Mouse (Mus musculus): ENCODE measurements at regions not wholly inside any gene's neighbourhood (a gene's known extent, or its start where the extent isn't known, plus 50 kb on each side); places are given as distances from the start of the nearest gene placed in this dataset.

- Histone ChIP-seq H3K9ac (ENCODE audit: low read depth, low read length) (no peak overlapping the region), H3K79me2 (ENCODE audit: control insufficient read depth, insufficient read depth, low read length) (no peaks in the 10 kb centered on the region), H3K27me3 (ENCODE audit: control insufficient read depth, insufficient read depth, low read length) (no peaks in the 10 kb centered on the region), H3K27ac (replicated peaks; ENCODE audit: insufficient read depth, low read depth, low read length) (no peak overlapping the region), H3K4me1 (ENCODE audit: control insufficient read depth, insufficient read depth, low read length) (no peaks in the 10 kb centered on the region), H3K4me3 (ENCODE audit: insufficient read depth, low read depth, low read length) (no peak overlapping the region), H3K36me3 (ENCODE audit: control insufficient read depth, insufficient read depth, low read length) (no peaks in the 10 kb centered on the region)
- WGBS, result 77% methylated on average over 6 of the region's 6 CpGs
- no peak for TF ChIP-seq POLR2A (IDR thresholded peaks at IDR 0.05; ENCODE audit: extremely low read depth, insufficient read depth, low read length)
- no peak for TF ChIP-seq CTCF (IDR thresholded peaks at IDR 0.05; ENCODE audit: low read depth, low read length)
- peak; percentile 34 for DNase-seq (ENCODE audit: extremely low read depth, low read depth, low spot score)
These were observed 195.8 kb upstream of the Fermt1 start for GRCm38 (mm10) chr2:133141341-133142035.

GRCm38 (mm10) chr2:133152461-133152860 lies 206.8 kb upstream of the Fermt1 start:
- TF ChIP-seq CTCF (IDR thresholded peaks at IDR 0.05; ENCODE audit: low read depth, low read length) (no peak), POLR2A (IDR thresholded peaks at IDR 0.05; ENCODE audit: extremely low read depth, insufficient read depth, low read length) (no peak)
- H3K4me1 ChIP-seq (ENCODE audit: control insufficient read depth, insufficient read depth, low read length), result no peaks in the 10 kb centered on the region
- H3K27me3 ChIP-seq (ENCODE audit: control insufficient read depth, insufficient read depth, low read length), result no peaks in the 10 kb centered on the region
- H3K27ac ChIP-seq (replicated peaks; ENCODE audit: insufficient read depth, low read depth, low read length), result no peak overlapping the region
- no peak for DNase-seq (ENCODE audit: extremely low read depth, low read depth, low spot score)
- WGBS, result 55% methylated on average over 1 of the region's 1 CpGs
- no peaks in the 10 kb centered on the region for H3K36me3 ChIP-seq (ENCODE audit: control insufficient read depth, insufficient read depth, low read length)
- H3K4me3 ChIP-seq (ENCODE audit: insufficient read depth, low read depth, low read length), result no peak overlapping the region
- no peaks in the 10 kb centered on the region for H3K79me2 ChIP-seq (ENCODE audit: control insufficient read depth, insufficient read depth, low read length)
- H3K9ac ChIP-seq (ENCODE audit: low read depth, low read length), result no peak overlapping the region

- Histone ChIP-seq H3K27me3 (ENCODE audit: control insufficient read depth, insufficient read depth, low read length) (no peaks in the 10 kb centered on the region), H3K4me3 (ENCODE audit: insufficient read depth, low read depth, low read length) (no peak overlapping the region), H3K9ac (ENCODE audit: low read depth, low read length) (no peak overlapping the region), H3K79me2 (ENCODE audit: control insufficient read depth, insufficient read depth, low read length) (no peaks in the 10 kb centered on the region), H3K36me3 (ENCODE audit: control insufficient read depth, insufficient read depth, low read length) (no peaks in the 10 kb centered on the region), H3K4me1 (ENCODE audit: control insufficient read depth, insufficient read depth, low read length) (no peaks in the 10 kb centered on the region), H3K27ac (replicated peaks; ENCODE audit: insufficient read depth, low read depth, low read length) (no peak overlapping the region)
- TF ChIP-seq POLR2A (IDR thresholded peaks at IDR 0.05; ENCODE audit: extremely low read depth, insufficient read depth, low read length), result no peak
- no peak for TF ChIP-seq CTCF (IDR thresholded peaks at IDR 0.05; ENCODE audit: low read depth, low read length)
- WGBS, result 42% methylated on average over 3 of the region's 3 CpGs
- DNase-seq (ENCODE audit: extremely low read depth, low read depth, low spot score), result peak; percentile 11
These were observed 210.8 kb upstream of the Fermt1 start for GRCm38 (mm10) chr2:133156537-133156936.

- no peak overlapping the region for H3K9ac ChIP-seq (ENCODE audit: low read depth, low read length)
- no peaks in the 10 kb centered on the region for H3K36me3 ChIP-seq (ENCODE audit: control insufficient read depth, insufficient read depth, low read length)
- no peak overlapping the region for H3K27ac ChIP-seq (replicated peaks; ENCODE audit: insufficient read depth, low read depth, low read length)
- no peaks in the 10 kb centered on the region for H3K79me2 ChIP-seq (ENCODE audit: control insufficient read depth, insufficient read depth, low read length)
- H3K4me3 ChIP-seq (ENCODE audit: insufficient read depth, low read depth, low read length), result no peak overlapping the region
- H3K4me1 ChIP-seq (ENCODE audit: control insufficient read depth, insufficient read depth, low read length), result no peaks in the 10 kb centered on the region
- WGBS, result 43% methylated on average over 8 of the region's 8 CpGs
- DNase-seq (ENCODE audit: extremely low read depth, low read depth, low spot score), result no peak
- H3K27me3 ChIP-seq (ENCODE audit: control insufficient read depth, insufficient read depth, low read length), result no peaks in the 10 kb centered on the region
- TF ChIP-seq CTCF (IDR thresholded peaks at IDR 0.05; ENCODE audit: low read depth, low read length) (no peak), POLR2A (IDR thresholded peaks at IDR 0.05; ENCODE audit: extremely low read depth, insufficient read depth, low read length) (no peak)
These were observed 212.5 kb upstream of the Fermt1 start for GRCm38 (mm10) chr2:133158206-133158605.

GRCm38 (mm10) chr2:133159398-133159797 lies 213.7 kb upstream of the Fermt1 start:
- Histone ChIP-seq H3K4me1 (ENCODE audit: control insufficient read depth, insufficient read depth, low read length) (no peaks in the 10 kb centered on the region), H3K27me3 (ENCODE audit: control insufficient read depth, insufficient read depth, low read length) (no peaks in the 10 kb centered on the region), H3K36me3 (ENCODE audit: control insufficient read depth, insufficient read depth, low read length) (no peaks in the 10 kb centered on the region), H3K9ac (ENCODE audit: low read depth, low read length) (no peak overlapping the region), H3K79me2 (ENCODE audit: control insufficient read depth, insufficient read depth, low read length) (no peaks in the 10 kb centered on the region), H3K4me3 (ENCODE audit: insufficient read depth, low read depth, low read length) (no peak overlapping the region), H3K27ac (replicated peaks; ENCODE audit: insufficient read depth, low read depth, low read length) (no peak overlapping the region)
- DNase-seq (ENCODE audit: extremely low read depth, low read depth, low spot score), result peak; percentile 23
- 31% methylated on average over 2 of the region's 2 CpGs for WGBS
- no peak for TF ChIP-seq CTCF (IDR thresholded peaks at IDR 0.05; ENCODE audit: low read depth, low read length)
- TF ChIP-seq POLR2A (IDR thresholded peaks at IDR 0.05; ENCODE audit: extremely low read depth, insufficient read depth, low read length), result no peak

- Histone ChIP-seq H3K27me3 (ENCODE audit: control insufficient read depth, insufficient read depth, low read length) (no peaks in the 10 kb centered on the region), H3K9ac (ENCODE audit: low read depth, low read length) (no peak overlapping the region), H3K4me3 (ENCODE audit: insufficient read depth, low read depth, low read length) (no peak overlapping the region), H3K4me1 (ENCODE audit: control insufficient read depth, insufficient read depth, low read length) (no peaks in the 10 kb centered on the region), H3K79me2 (ENCODE audit: control insufficient read depth, insufficient read depth, low read length) (no peaks in the 10 kb centered on the region), H3K27ac (replicated peaks; ENCODE audit: insufficient read depth, low read depth, low read length) (no peak overlapping the region), H3K36me3 (ENCODE audit: control insufficient read depth, insufficient read depth, low read length) (no peaks in the 10 kb centered on the region)
- peak; percentile 6 for DNase-seq (ENCODE audit: extremely low read depth, low read depth, low spot score)
- 71% methylated on average over 3 of the region's 3 CpGs for WGBS
- TF ChIP-seq CTCF (IDR thresholded peaks at IDR 0.05; ENCODE audit: low read depth, low read length), result no peak
- no peak for TF ChIP-seq POLR2A (IDR thresholded peaks at IDR 0.05; ENCODE audit: extremely low read depth, insufficient read depth, low read length)
These were observed 230.7 kb upstream of the Fermt1 start for GRCm38 (mm10) chr2:133176411-133176810.
